Mouse (Mus musculus): ENCODE measurements around the gene Ppp1r12b.

DNA sequence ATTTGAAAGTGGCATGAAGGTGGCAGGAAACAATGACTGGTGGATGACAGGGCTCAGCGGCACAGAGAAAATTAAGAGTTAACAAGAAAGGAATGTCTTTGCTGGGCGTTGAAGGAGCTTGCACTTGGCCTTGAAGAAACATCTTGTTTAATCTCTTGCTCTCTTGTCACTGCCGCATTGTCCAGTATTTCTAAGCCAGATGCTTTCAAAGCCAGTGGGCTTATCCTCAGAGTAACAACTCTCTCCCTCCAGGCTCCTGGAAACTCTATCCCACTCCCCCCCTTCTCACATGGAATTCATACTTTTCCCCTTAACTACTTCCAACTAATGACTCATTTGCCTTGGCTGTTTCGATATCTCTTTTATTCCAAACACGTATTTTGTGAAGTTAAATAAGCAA lies 151.4 kb downstream of the Ppp1r12b start:
- TF ChIP-seq CTCF (IDR thresholded peaks at IDR 0.05; ENCODE audit: control insufficient read depth, insufficient read depth, low read length) (no peak), POLR2A (IDR thresholded peaks at IDR 0.05; ENCODE audit: borderline replicate concordance, control insufficient read depth, low read depth, low read length) (no peak)

Data from bone marrow, adult 2 months (tissue).